Comparison of ENCODE assay signal across 8 mouse cellular contexts in genomic region chr1:105990911-105991761, GRCm38 (mm10). TPM values are rescaled to one million over a fixed set of nuclear protein-coding genes. Genes with fewer than 3 reads are reported as not detected.
DNase-seq lines count a peak whose midpoint lies in the region; ATAC-seq and TF ChIP-seq lines count a peak whose summit lies in the region.

No protein-coding gene starts in this region.

- peak overlapping the region; percentile 47 for H3K9ac ChIP-seq in CH12.LX (ENCODE audit: insufficient read depth, low read depth)
- H3K9ac ChIP-seq in heart, embryonic 13.5 days, result peak overlapping the region; percentile 95
- H3K9ac ChIP-seq in liver, embryonic 14.5 days (replicated peaks), result peak overlapping the region; percentile 71
- H3K9ac ChIP-seq in stomach, embryonic 16.5 days (ENCODE audit: low read length), result peak overlapping the region; percentile 94

- H3K79me2 ChIP-seq in CH12.LX (replicated peaks; ENCODE audit: control insufficient read depth, extremely low read depth, insufficient read depth, poor library complexity, severe bottlenecking), result peaks cover 27% of the 10 kb centered on the region

- peak overlapping the region; percentile 67 for H3K27ac ChIP-seq in CH12.LX (ENCODE audit: insufficient read depth, low read depth)
- peak overlapping the region; percentile 96 for H3K27ac ChIP-seq in heart, embryonic 13.5 days (replicated peaks)
- peak overlapping the region; percentile 65 for H3K27ac ChIP-seq in liver, embryonic 14.5 days
- peak overlapping the region; percentile 97 for H3K27ac ChIP-seq in stomach, embryonic 16.5 days (ENCODE audit: low read length)

- TF ChIP-seq CTCF in CH12.LX (conservative IDR thresholded peaks at IDR 0.05 in 1 of 2, IDR thresholded peaks at IDR 0.05 in 1 of 2; ENCODE audit: low read depth in 2 of 2, low read length in 2 of 2), result no peak
- TF ChIP-seq CTCF in brain, embryonic 14.5 days (IDR thresholded peaks at IDR 0.05; ENCODE audit: borderline replicate concordance, extremely low read depth, insufficient read depth, insufficient read length), result no peak
- TF ChIP-seq CTCF in liver, embryonic 14.5 days (IDR thresholded peaks at IDR 0.05; ENCODE audit: low read depth), result no peak

- peaks cover 9 to 41% of the 10 kb centered on the region in 2 experiments; a peak in 3 of 4 replicates for H3K4me1 ChIP-seq in CH12.LX (ENCODE audit: control insufficient read depth in 1 of 2, insufficient read depth in 2 of 2)
- H3K4me1 ChIP-seq in heart, embryonic 13.5 days, result peaks cover 61% of the 10 kb centered on the region
- H3K4me1 ChIP-seq in liver, embryonic 14.5 days (replicated peaks; ENCODE audit: control insufficient read depth in 2 of 2, insufficient read depth in 2 of 2, low read length in 1 of 2), result peaks cover 16 to 27% of the 10 kb centered on the region in 2 experiments
- H3K4me1 ChIP-seq in stomach, embryonic 16.5 days (ENCODE audit: control insufficient read depth, insufficient read depth, low read length), result peaks cover 6% of the 10 kb centered on the region

- H3K36me3 ChIP-seq in CH12.LX (replicated peaks in 1 of 2; ENCODE audit: control insufficient read depth in 1 of 2, insufficient read depth in 1 of 2, low read length in 1 of 2), result no peaks in the 10 kb centered on the region
- no peaks in the 10 kb centered on the region for H3K36me3 ChIP-seq in heart, embryonic 13.5 days
- H3K36me3 ChIP-seq in liver, embryonic 14.5 days (replicated peaks; ENCODE audit: control insufficient read depth, insufficient read depth, low read depth), result no peaks in the 10 kb centered on the region
- H3K36me3 ChIP-seq in stomach, embryonic 16.5 days (ENCODE audit: control insufficient read depth, insufficient read depth, low read length), result no peaks in the 10 kb centered on the region

- peak; percentile 7; the same call in 1 of the 2 replicates for ATAC-seq in erythroid progenitor cell, adult 5-6 weeks (replicated peaks; ENCODE audit: low FRiP score, poor library complexity, severe bottlenecking)
- peak; percentile 15; the same call in 1 of the 2 replicates for ATAC-seq in heart, embryonic 13.5 days (ENCODE audit: extremely low read depth, insufficient number of reproducible peaks, low FRiP score, low TSS enrichment)
- peak; percentile 16; the same call in 1 of the 2 replicates for ATAC-seq in liver, embryonic 14.5 days (ENCODE audit: insufficient read depth)
- ATAC-seq in stomach, embryonic 16.5 days (ENCODE audit: insufficient read depth, low FRiP score), result peak; percentile 10; the same call in 1 of the 2 replicates

- peak; percentile 56 for DNase-seq in CH12.LX (ENCODE audit: extremely low read depth)
- DNase-seq in brain, embryonic 14.5 days (ENCODE audit: low read depth), result peak; percentile 76
- peak; percentile 83 for DNase-seq in kidney, postnatal 10 days
- DNase-seq in liver, embryonic 14.5 days (ENCODE audit: low read depth in 3 of 3, low spot score in 3 of 3), result no peak
- peak; percentile 80 for DNase-seq in neural tube, embryonic 10.5 days (ENCODE audit: extremely low spot score, low spot score)

- peak overlapping the region; percentile 98 for H3K4me2 ChIP-seq in CH12.LX (ENCODE audit: insufficient read depth, low read depth, poor library complexity, severe bottlenecking)
- peak overlapping the region; percentile 98 for H3K4me2 ChIP-seq in heart, embryonic 13.5 days
- peak overlapping the region; percentile 83 for H3K4me2 ChIP-seq in liver, embryonic 14.5 days (ENCODE audit: low read depth)
- H3K4me2 ChIP-seq in stomach, embryonic 16.5 days (ENCODE audit: low read depth, low read length), result peak overlapping the region; percentile 97

- no peaks in the 10 kb centered on the region for H3K27me3 ChIP-seq in CH12.LX (replicated peaks)
- no peaks in the 10 kb centered on the region for H3K27me3 ChIP-seq in heart, embryonic 13.5 days (replicated peaks)
- H3K27me3 ChIP-seq in liver, embryonic 14.5 days (ENCODE audit: control insufficient read depth, insufficient read depth, low read length), result no peaks in the 10 kb centered on the region
- no peaks in the 10 kb centered on the region for H3K27me3 ChIP-seq in stomach, embryonic 16.5 days (ENCODE audit: control insufficient read depth, insufficient read depth, low read length)

- no peaks in the 10 kb centered on the region for H3K9me3 ChIP-seq in CH12.LX (replicated peaks; ENCODE audit: low read length)
- H3K9me3 ChIP-seq in heart, embryonic 13.5 days, result no peaks in the 10 kb centered on the region
- H3K9me3 ChIP-seq in liver, embryonic 14.5 days (ENCODE audit: control insufficient read depth, low read length), result no peaks in the 10 kb centered on the region
- H3K9me3 ChIP-seq in stomach, embryonic 16.5 days (replicated peaks; ENCODE audit: control insufficient read depth, low read length), result no peaks in the 10 kb centered on the region

- under 1% methylated on average over 98 of the region's 104 CpGs for WGBS in heart, embryonic 13.5 days
- under 1% methylated on average over 97 of the region's 104 CpGs for WGBS in liver, embryonic 14.5 days (ENCODE audit: insufficient replicate concordance)
- under 1% methylated on average over 104 of the region's 104 CpGs for WGBS in stomach, embryonic 16.5 days

- TF ChIP-seq EP300 in CH12.LX (IDR thresholded peaks at IDR 0.05; ENCODE audit: low read length), result no peak
- no peak for TF ChIP-seq EP300 in liver, embryonic 14.5 days (IDR thresholded peaks at IDR 0.05; ENCODE audit: low read depth)

- dilution Hi-C loops in CH12.LX (cut with MboI; ENCODE audit: extremely low pct_ligation_motif_present, extremely low pct_unique_long_range_greater_than_20kb, low sequenced_read_pairs), result no loop called here

- in situ Hi-C loops in CH12.LX (cut with MboI; ENCODE audit: low pct_ligation_motif_present, low pct_unique_long_range_greater_than_20kb, low sequenced_read_pairs), result no loop called here

- no peak for TF ChIP-seq RAD21 in CH12.LX (IDR thresholded peaks at IDR 0.05; ENCODE audit: low read depth, low read length)

- no peak for TF ChIP-seq POLR2A in CH12.LX (IDR thresholded peaks at IDR 0.05; ENCODE audit: low read depth, low read length)
- TF ChIP-seq POLR2A in brain, embryonic 14.5 days (IDR thresholded peaks at IDR 0.05; ENCODE audit: borderline replicate concordance, extremely low read depth, insufficient read depth, insufficient read length, poor library complexity, severe bottlenecking), result no peak

- peak overlapping the region; percentile 75 to 87 (median 85) for H3K4me3 ChIP-seq in CH12.LX (replicated peaks in 1 of 3; ENCODE audit: low read depth in 2 of 3, low read length in 2 of 3, poor library complexity in 1 of 3)
- peak overlapping the region; percentile 93 for H3K4me3 ChIP-seq in heart, embryonic 13.5 days
- H3K4me3 ChIP-seq in liver, embryonic 14.5 days (ENCODE audit: insufficient read depth in 1 of 2, low read depth in 2 of 2, low read length in 2 of 2), result peak overlapping the region; percentile 69 to 74
- H3K4me3 ChIP-seq in stomach, embryonic 16.5 days (replicated peaks; ENCODE audit: low read length), result peak overlapping the region; percentile 86

TF ChIP-seq in CH12.LX, 34 proteins besides CTCF, POLR2A, EP300 and RAD21:
- TF ChIP-seq MEF2A (IDR thresholded peaks at IDR 0.05; ENCODE audit: borderline replicate concordance, low read depth, low read length) (no peak), MAZ (IDR thresholded peaks at IDR 0.05; ENCODE audit: low read depth, low read length) (no peak), ZC3H11A (IDR thresholded peaks at IDR 0.05; ENCODE audit: low read depth, low read length) (no peak), KAT2A (IDR thresholded peaks at IDR 0.05; ENCODE audit: insufficient replicate concordance, low read length) (no peak), UBTF (IDR thresholded peaks at IDR 0.05; ENCODE audit: low read depth, low read length) (peak; percentile 98), USF1 (IDR thresholded peaks at IDR 0.05; ENCODE audit: low read depth, low read length) (no peak), GABPA (IDR thresholded peaks at IDR 0.05; ENCODE audit: insufficient replicate concordance, low read depth, low read length) (no peak), ZNF384 (IDR thresholded peaks at IDR 0.05; ENCODE audit: low read depth, low read length) (no peak), TBP (conservative IDR thresholded peaks at IDR 0.05; ENCODE audit: low read depth, low read length) (no peak), RCOR1 (conservative IDR thresholded peaks at IDR 0.05; ENCODE audit: low read depth, low read length) (no peak), NELFE (IDR thresholded peaks at IDR 0.05; ENCODE audit: low read depth, low read length) (no peak), MXI1 (IDR thresholded peaks at IDR 0.05; ENCODE audit: low read depth, low read length) (no peak), NRF1 (IDR thresholded peaks at IDR 0.05; ENCODE audit: low read depth, low read length) (peak; percentile 9; the same call in 1 of the 2 replicates)

RNA-seq across cellular contexts. Expression of gene Zcchc2, which starts 0.9 kb away (rescaled TPM):
- total RNA-seq in CH12.LX (2012; rRNA removed), result 7.8 TPM in 2 replicates
- total RNA-seq in CH12.LX (2014; rRNA removed), result 6.7 and 6.8 TPM in 2 replicates
- 10.5 and 12.6 TPM in 2 replicates for polyA plus RNA-seq in CH12.LX (2012; ENCODE audit: insufficient read length, low read depth)
- polyA plus RNA-seq in brain, embryonic 14.5 days (2012; rRNA removed), result 12.5 and 15.6 TPM in 2 replicates
- 6.1 and 8.4 TPM in 2 replicates for total RNA-seq in erythroid progenitor cell, adult 5-6 weeks (2015; ENCODE audit: low replicate concordance)
- 4.7 and 5.1 TPM in 2 replicates for total RNA-seq in erythroid progenitor cell, adult 5-6 weeks (2017; ENCODE audit: low replicate concordance)
- 1.3 and 1.5 TPM in 2 replicates for polyA plus RNA-seq in heart, embryonic 13.5 days (2015; fragmentation: Nextera tagmentation; extraction: Ambion mirVana)
- 4.3 and 4.9 TPM in 2 replicates for polyA plus RNA-seq in liver, embryonic 14.5 days (2012; rRNA removed)
- polyA plus RNA-seq in liver, embryonic 14.5 days (2014; fragmentation: Nextera tagmentation; extraction: Ambion mirVana), result 1.0 and 1.4 TPM in 2 replicates
- polyA plus RNA-seq in stomach, embryonic 16.5 days (2015; fragmentation: Nextera tagmentation; extraction: Ambion mirVana), result 2.2 and 2.6 TPM in 2 replicates

Comparison
In these comparisons a context has a peak if more than half of its experiments do, and no peak if none do; other contexts are left out.
1. DNase-seq: peak in CH12.LX (single experiment), brain, embryonic 14.5 days (single experiment), kidney, postnatal 10 days (single experiment) and neural tube, embryonic 10.5 days (single experiment); none in liver, embryonic 14.5 days (0 of 3).
2. Peak in every context shown above with its lines, with median percentiles within 50 percentile points of each other: H3K27ac ChIP-seq, H3K4me2 ChIP-seq, H3K4me3 ChIP-seq, H3K9ac ChIP-seq and ATAC-seq.